Mouse (Mus musculus) midbrain, embryonic 12.5 days (tissue): ENCODE data around the gene Slc25a22. TPM values are rescaled to one million over a fixed set of nuclear protein-coding genes. Genes with fewer than 3 reads are reported as not detected.
"Not testable (repeated sequence)": the region's sequence is repeated elsewhere in the genome, so short reads cannot be mapped to it uniquely, and the experiment has no call there.

Experiments used
- ATAC-seq: fragments of 200-750 bp; cut with Nextera tagmentation; 2 replicates; pipeline ENCODE4 v1.8.0; 2017; ENCODE audit warnings: low read depth, moderate TSS enrichment, moderate library complexity; ENCODE audit not compliant: low FRiP score
- H3K27ac ChIP-seq: fragments of 300-500 bp; sonication (generic); replicated peaks from 2 replicates; pipeline ENCODE4 v1.5.1; 2016; ENCODE audit warnings: mild to moderate bottlenecking
- H3K27me3 ChIP-seq: fragments of 300-500 bp; sonication (generic); 2 replicates; pipeline ENCODE4 v1.6.1; 2016; ENCODE audit warnings: mild to moderate bottlenecking
- H3K36me3 ChIP-seq: fragments of 300-500 bp; sonication (generic); 2 replicates; pipeline ENCODE4 v1.6.1; 2016
- H3K4me1 ChIP-seq: fragments of 300-500 bp; sonication (generic); 2 replicates; pipeline ENCODE4 v1.6.1; 2016
- H3K4me2 ChIP-seq: fragments of 300-500 bp; sonication (generic); replicated peaks from 2 replicates; pipeline ENCODE4 v1.6.1; 2016; ENCODE audit warnings: mild to moderate bottlenecking, moderate library complexity
- H3K4me3 ChIP-seq: fragments of 300-500 bp; sonication (generic); 2 replicates; pipeline ENCODE4 v1.5.1; 2016; ENCODE audit warnings: mild to moderate bottlenecking
- H3K9ac ChIP-seq: fragments of 300-500 bp; sonication (generic); replicated peaks from 2 replicates; pipeline ENCODE4 v1.6.1; 2016; ENCODE audit warnings: mild to moderate bottlenecking, moderate library complexity
- H3K9me3 ChIP-seq: fragments of 300-500 bp; sonication (generic); 2 replicates; pipeline ENCODE4 v1.6.1; 2016; ENCODE audit warnings: mild to moderate bottlenecking
- WGBS: fragments of 180-500 bp; shearing (Covaris S2); methylation state at CpG from one replicate; pipeline ENCODE4 v1.1.7; 2016; 5-methylcytosine and 5-hydroxymethylcytosine counted together
- polyA plus RNA-seq: library from polyadenylated mRNA; unstranded; fragments of >200 nt; fragmentation: Nextera tagmentation; extraction: Ambion mirVana; gene quantifications from 2 replicates; pipeline ENCODE4 v1.2.1, GENCODE M21; 2016

Slc25a22 gene
- polyA plus RNA-seq, 1 experiment from 2014 or later = 52.7 TPM

GRCm38 (mm10) chr7:141454967-141455551, 17.4 kb upstream of the Slc25a22 start, which contains the start of gene Pnpla2:
Gene Pnpla2, plus strand, starts transcription at chr7:141455198.
- peak within 1 kb of the TSS; percentile 66 for H3K27ac ChIP-seq
- peaks cover 13% of the 10 kb centered on the region for H3K4me1 ChIP-seq
- peak within 1 kb of the TSS; percentile 63 for H3K4me3 ChIP-seq
- H3K4me2 ChIP-seq = peak within 1 kb of the TSS; percentile 95
- H3K9ac ChIP-seq = peak within 1 kb of the TSS; percentile 76
- peaks cover 31% of the 10 kb centered on the region for H3K27me3 ChIP-seq
- WGBS = under 1% methylated on average over 45 of the region's 45 CpGs
- no peaks in the 10 kb centered on the region for H3K9me3 ChIP-seq
- H3K36me3 ChIP-seq = peaks cover 37% of the 10 kb centered on the region
- ATAC-seq = peak; percentile 81

GRCm38 (mm10) chr7:141453636-141454035, 15.9 kb upstream of the Slc25a22 start:
- no peak for ATAC-seq
- no peak overlapping the region for H3K9ac ChIP-seq
- H3K9me3 ChIP-seq = no peaks in the 10 kb centered on the region
- WGBS = 83% methylated on average over 2 of the region's 2 CpGs
- peaks cover 17% of the 10 kb centered on the region for H3K27me3 ChIP-seq
- no peak overlapping the region for H3K4me2 ChIP-seq
- H3K27ac ChIP-seq = no peak overlapping the region
- peaks cover 19% of the 10 kb centered on the region for H3K4me1 ChIP-seq
- H3K4me3 ChIP-seq = no peak overlapping the region
- peaks cover 38% of the 10 kb centered on the region for H3K36me3 ChIP-seq

GRCm38 (mm10) chr7:141451928-141452327, 14.2 kb upstream of the Slc25a22 start:
- peaks cover 26% of the 10 kb centered on the region for H3K4me1 ChIP-seq
- ATAC-seq = no peak

GRCm38 (mm10) chr7:141447110-141447991, 9.7 kb upstream of the Slc25a22 start, which contains the start of gene Rplp2:
Gene Rplp2, plus strand, starts transcription at chr7:141447370.
- peak; percentile 90 for ATAC-seq
- under 1% methylated on average over 63 of the region's 63 CpGs for WGBS
- no peaks in the 10 kb centered on the region for H3K27me3 ChIP-seq

More at GRCm38 (mm10) chr7:141451928-141452327, 14.2 kb upstream of the Slc25a22 start:
- Histone ChIP-seq H3K9me3 (no peaks in the 10 kb centered on the region), H3K27me3 (peaks cover 11% of the 10 kb centered on the region; the same call in 1 of the 2 replicates), H3K27ac (no peak overlapping the region), H3K4me2 (no peak overlapping the region), H3K9ac (no peak overlapping the region), H3K36me3 (peaks cover 40% of the 10 kb centered on the region), H3K4me3 (no peak overlapping the region)

GRCm38 (mm10) chr7:141446374-141446773, 8.7 kb upstream of the Slc25a22 start:
- not testable (repeated sequence) for H3K27me3 ChIP-seq, H3K9ac ChIP-seq, H3K9me3 ChIP-seq, H3K4me3 ChIP-seq, H3K27ac ChIP-seq, ATAC-seq
- 75% methylated on average over 3 of the region's 3 CpGs for WGBS
- Histone ChIP-seq H3K4me2 (peak overlapping the region; percentile 79; the same call in 1 of the 2 replicates), H3K4me1 (peaks cover 42% of the 10 kb centered on the region), H3K36me3 (peaks cover 34% of the 10 kb centered on the region)

More at GRCm38 (mm10) chr7:141447110-141447991, 9.7 kb upstream of the Slc25a22 start, which contains the start of gene Rplp2:
- H3K27ac ChIP-seq = peak within 1 kb of the TSS; percentile 81
- peaks cover 39% of the 10 kb centered on the region for H3K36me3 ChIP-seq
- peak within 1 kb of the TSS; percentile 79 for H3K4me2 ChIP-seq
- H3K9ac ChIP-seq = peak within 1 kb of the TSS; percentile 91
- H3K4me1 ChIP-seq = peaks cover 33% of the 10 kb centered on the region
- H3K4me3 ChIP-seq = peak within 1 kb of the TSS; percentile 90
- H3K9me3 ChIP-seq = no peaks in the 10 kb centered on the region

- Histone ChIP-seq H3K4me3 (peak within 1 kb of the TSS; percentile 41), H3K4me1 (peaks cover 38% of the 10 kb centered on the region), H3K36me3 (peaks cover 25% of the 10 kb centered on the region), H3K9me3 (no peaks in the 10 kb centered on the region), H3K27ac (no peak within 1 kb of the TSS; the same call in 1 of the 2 replicates), H3K27me3 (no peaks in the 10 kb centered on the region), H3K4me2 (peak within 1 kb of the TSS; percentile 61), H3K9ac (peak within 1 kb of the TSS; percentile 45)
- ATAC-seq = peak; percentile 44
- WGBS = under 1% methylated on average over 25 of the region's 25 CpGs
Measured at GRCm38 (mm10) chr7:141443828-141444237, 6.1 kb upstream of the Slc25a22 start, which contains the start of gene Pidd1. Gene Pidd1, minus strand, starts transcription at chr7:141444025.

GRCm38 (mm10) chr7:141443081-141443821, 5.6 kb upstream of the Slc25a22 start:
- no peak for ATAC-seq
- peaks cover 24% of the 10 kb centered on the region for H3K36me3 ChIP-seq
- no peak overlapping the region; the same call in 1 of the 2 replicates for H3K27ac ChIP-seq
- H3K9me3 ChIP-seq = no peaks in the 10 kb centered on the region
- peak overlapping the region; percentile 41 for H3K4me3 ChIP-seq
- H3K4me2 ChIP-seq = peak overlapping the region; percentile 61
- 28% methylated on average over 12 of the region's 12 CpGs for WGBS
- no peaks in the 10 kb centered on the region for H3K27me3 ChIP-seq
- peaks cover 32% of the 10 kb centered on the region for H3K4me1 ChIP-seq
- peak overlapping the region; percentile 45 for H3K9ac ChIP-seq

- H3K27ac ChIP-seq = no peak overlapping the region
- H3K4me3 ChIP-seq = no peak overlapping the region
Measured at GRCm38 (mm10) chr7:141442199-141442598, 4.5 kb upstream of the Slc25a22 start.

GRCm38 (mm10) chr7:141441460-141441859, 3.8 kb upstream of the Slc25a22 start:
- H3K9ac ChIP-seq = no peak overlapping the region
- peaks cover 24% of the 10 kb centered on the region for H3K36me3 ChIP-seq
- H3K4me2 ChIP-seq = no peak overlapping the region
- 88% methylated on average over 9 of the region's 9 CpGs for WGBS
- H3K4me1 ChIP-seq = peaks cover 40% of the 10 kb centered on the region
- no peak for ATAC-seq
- H3K9me3 ChIP-seq = no peaks in the 10 kb centered on the region
- no peak overlapping the region for H3K27ac ChIP-seq
- no peaks in the 10 kb centered on the region for H3K27me3 ChIP-seq
- no peak overlapping the region for H3K4me3 ChIP-seq

More at GRCm38 (mm10) chr7:141442199-141442598, 4.5 kb upstream of the Slc25a22 start:
- Histone ChIP-seq H3K27me3 (no peaks in the 10 kb centered on the region), H3K4me1 (peaks cover 33% of the 10 kb centered on the region), H3K9ac (peak overlapping the region; percentile 45; the same call in 1 of the 2 replicates), H3K36me3 (peaks cover 24% of the 10 kb centered on the region), H3K9me3 (no peaks in the 10 kb centered on the region), H3K4me2 (peak overlapping the region; percentile 61)
- WGBS = 94% methylated on average over 13 of the region's 13 CpGs
- no peak for ATAC-seq

DNA sequence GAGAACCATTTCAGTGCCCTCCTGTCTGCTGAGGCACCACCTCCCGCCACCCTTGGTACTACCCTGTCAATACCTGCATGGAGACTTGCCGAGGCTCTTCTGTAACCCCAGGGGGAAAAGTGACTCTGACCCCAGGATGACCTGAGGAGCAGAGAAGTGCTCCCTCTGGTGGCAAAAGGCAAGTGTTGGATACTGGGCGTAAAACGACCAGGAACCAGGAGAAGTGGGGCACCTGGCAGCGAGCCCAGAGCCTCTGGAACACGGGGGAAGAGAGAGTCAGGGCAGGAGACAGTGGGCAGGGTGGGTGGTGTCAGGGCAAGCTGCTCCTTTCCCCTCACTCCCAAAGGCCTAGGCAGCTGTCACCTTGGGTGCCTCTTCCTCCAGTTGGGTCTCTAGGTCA, 2.9 kb upstream of the Slc25a22 start:
- ATAC-seq = no peak
- H3K9ac ChIP-seq = no peak overlapping the region
- H3K36me3 ChIP-seq = peaks cover 24% of the 10 kb centered on the region
- no peak overlapping the region for H3K27ac ChIP-seq
- no peaks in the 10 kb centered on the region; the same call in 1 of the 2 replicates for H3K27me3 ChIP-seq
- no peaks in the 10 kb centered on the region for H3K9me3 ChIP-seq
- H3K4me3 ChIP-seq = no peak overlapping the region
- H3K4me1 ChIP-seq = peaks cover 48% of the 10 kb centered on the region
- H3K4me2 ChIP-seq = no peak overlapping the region
- WGBS = 39% methylated on average over 6 of the region's 6 CpGs

- ATAC-seq = no peak
- H3K4me1 ChIP-seq = peaks cover 56% of the 10 kb centered on the region
- H3K27ac ChIP-seq = no peak overlapping the region
- WGBS = 95% methylated on average over 11 of the region's 11 CpGs
- H3K4me2 ChIP-seq = no peak overlapping the region
- peaks cover 24% of the 10 kb centered on the region for H3K36me3 ChIP-seq
- H3K4me3 ChIP-seq = no peak overlapping the region
- H3K27me3 ChIP-seq = no peaks in the 10 kb centered on the region; the same call in 1 of the 2 replicates
- H3K9ac ChIP-seq = no peak overlapping the region
- no peaks in the 10 kb centered on the region for H3K9me3 ChIP-seq
Measured at GRCm38 (mm10) chr7:141439811-141440210, 2.1 kb upstream of the Slc25a22 start.
